Mouse (Mus musculus) E14TG2a.4 (cell line): ENCODE measurements around the gene Dpp6.

Source experiments
- CTCF ChIP-seq: conservative IDR thresholded peaks from 2 replicates; pipeline ENCODE4 v1.5.1; 2014; ENCODE audit warnings: low read length
- POU5F1 ChIP-seq: IDR thresholded peaks from 2 replicates; pipeline ENCODE4 v1.6.1; 2014; ENCODE audit warnings: low read length, borderline replicate concordance

GRCm38 (mm10) chr5:27322895-27323792 lies 506.1 kb downstream of the Dpp6 start:
- TF ChIP-seq CTCF (no peak), POU5F1 (no peak)
